Mouse (Mus musculus): ENCODE measurements around the gene Bmt2. TPM values are rescaled to one million over a fixed set of nuclear protein-coding genes. Genes with fewer than 3 reads are reported as not detected.

Gene Bmt2
- total RNA-seq, 2 experiments from 2014 or later: 25.6 to 26.4 TPM

DNA sequence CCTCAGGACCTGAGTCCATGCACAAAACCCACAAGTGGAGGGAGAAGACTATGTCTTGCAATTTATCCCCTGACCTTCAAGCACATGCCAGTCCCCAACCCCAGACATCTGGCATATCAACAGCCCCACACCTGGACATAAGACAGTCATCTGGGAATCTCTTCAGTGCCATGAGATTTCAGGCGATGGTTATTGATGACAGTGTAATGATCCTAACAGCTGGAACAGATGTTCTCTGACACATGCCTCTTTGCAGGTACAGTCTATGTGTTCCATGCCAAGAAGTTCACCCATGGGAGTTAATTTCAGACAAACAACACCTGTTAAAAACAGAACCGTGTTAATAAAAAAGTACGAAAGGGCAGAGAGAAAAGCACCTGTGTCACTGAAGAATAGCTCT, 64.1 kb downstream of the Bmt2 start:
- no peak for DNase-seq (ENCODE audit: extremely low spot score in 1 of 2, low spot score in 2 of 2)
- Histone ChIP-seq H3K4me3 (no peak overlapping the region), H3K27ac (no peak overlapping the region)
- intact Hi-C loops (cut with DNase I): no loop called here
- TF ChIP-seq CTCF (IDR thresholded peaks at IDR 0.05): no peak

GRCm38 (mm10) chr6:13610869-13611268, 66.9 kb downstream of the Bmt2 start:
- Histone ChIP-seq H3K4me3 (no peak overlapping the region), H3K27ac (no peak overlapping the region)
- TF ChIP-seq CTCF (IDR thresholded peaks at IDR 0.05): no peak
- intact Hi-C loops (cut with DNase I): no loop called here
- DNase-seq (ENCODE audit: extremely low spot score in 1 of 2, low spot score in 2 of 2): no peak

DNA sequence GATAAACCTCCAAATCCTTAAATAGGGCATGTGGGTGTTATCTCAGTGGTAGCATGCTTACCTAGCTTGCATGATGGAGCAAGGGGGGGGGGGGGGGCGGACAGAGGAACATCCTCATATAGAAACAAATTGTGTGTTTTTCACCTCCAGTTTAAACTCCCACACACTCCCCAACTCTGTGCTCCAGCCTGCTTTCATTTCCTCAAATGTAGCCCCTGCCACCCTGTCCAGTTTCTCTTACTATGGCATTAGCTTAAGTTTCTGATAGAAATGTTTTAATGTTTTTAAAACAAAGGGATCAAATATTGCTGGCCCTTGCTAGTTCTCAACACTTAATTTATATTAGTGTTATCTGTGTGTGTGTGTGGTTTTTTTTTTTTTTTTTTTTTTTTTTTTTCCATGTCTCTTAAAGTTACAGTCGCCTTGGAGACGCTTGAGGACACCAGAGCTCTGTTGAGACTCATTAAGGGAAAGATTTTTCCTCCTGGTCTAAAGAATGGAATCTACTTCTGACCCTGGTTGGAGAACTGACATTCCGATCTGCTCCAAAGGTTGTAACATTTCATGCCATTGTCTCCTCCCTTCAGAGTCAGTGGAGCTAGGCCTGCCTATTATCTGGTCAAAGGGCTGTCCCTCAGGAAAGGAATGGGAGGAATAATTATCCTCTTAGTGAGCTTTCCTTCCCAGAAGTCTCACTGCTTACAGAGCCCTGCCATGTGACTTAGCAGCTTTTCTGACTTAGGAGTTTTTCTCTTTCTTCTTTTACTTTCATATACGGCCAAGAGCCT, 68.2 kb downstream of the Bmt2 start:
- DNase-seq (ENCODE audit: extremely low spot score in 1 of 2, low spot score in 2 of 2): no peak
- TF ChIP-seq CTCF (IDR thresholded peaks at IDR 0.05): no peak
- H3K4me3 ChIP-seq: no peak overlapping the region
- H3K27ac ChIP-seq: no peak overlapping the region
- intact Hi-C loops (cut with DNase I): loop anchor here (5.0 kb wide), 2 partner anchors 162 to 228 kb away; partner anchors contain the start of gene Gpr85

DNA sequence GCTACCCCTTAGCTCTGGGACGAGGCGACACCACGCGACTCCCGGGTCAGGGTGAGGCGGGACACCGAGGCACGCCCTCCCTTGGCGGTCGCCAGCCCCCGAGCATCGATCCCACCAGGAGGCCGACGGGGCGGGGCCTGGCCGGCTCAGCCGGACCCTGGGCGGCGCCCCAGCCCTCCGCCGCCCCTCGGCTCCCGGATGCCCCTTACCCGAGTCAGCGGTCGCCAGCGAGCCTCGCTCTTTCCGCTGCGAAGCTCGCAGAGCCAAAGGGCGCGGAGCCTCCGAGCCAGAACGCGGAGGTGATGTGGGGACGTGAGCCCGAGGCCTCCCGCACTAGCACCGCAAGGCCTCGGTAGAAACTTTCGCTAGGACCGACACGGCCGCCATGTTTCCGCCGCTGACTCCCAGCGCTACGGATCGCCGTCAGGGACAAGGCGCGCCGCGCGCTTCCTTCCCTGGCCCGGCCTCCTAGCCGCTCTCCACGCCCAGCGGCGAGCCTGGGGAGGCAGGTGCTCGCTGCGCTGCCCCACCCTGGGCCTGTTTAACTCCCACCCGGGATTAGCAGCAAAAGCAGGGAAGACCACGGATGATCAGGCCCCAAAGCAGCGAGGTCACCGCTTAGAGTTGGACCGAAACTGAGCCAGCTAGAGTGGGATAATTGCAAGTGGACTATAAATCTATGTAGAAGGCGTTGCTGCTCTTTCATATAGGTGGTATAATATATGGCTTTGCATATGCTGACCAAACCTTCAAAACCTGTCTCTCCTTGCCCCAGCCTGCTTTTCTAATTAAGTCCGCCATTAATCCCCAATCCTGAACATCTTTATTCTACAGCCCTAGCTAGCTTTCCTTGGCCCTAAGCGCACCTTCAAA, 69.9 kb downstream of the Bmt2 start, which contains the start of gene Tmem168:
Gene Tmem168, minus strand, starts transcription at position 480 of the 873 bp plus-strand sequence.
- TF ChIP-seq CTCF (IDR thresholded peaks at IDR 0.05): peak; percentile 10
- peak; percentile 96 to 97 for DNase-seq (ENCODE audit: extremely low spot score in 1 of 2, low spot score in 2 of 2)
- intact Hi-C loops (cut with DNase I): loop anchor here (2.0 to 5.0 kb wide), 3 partner anchors 69 to 229 kb away; partner anchors contain the start of genes Bmt2 and Gpr85
- Histone ChIP-seq H3K27ac (peak within 1 kb of the TSS; percentile 92), H3K4me3 (peak within 1 kb of the TSS; percentile 95)

DNA sequence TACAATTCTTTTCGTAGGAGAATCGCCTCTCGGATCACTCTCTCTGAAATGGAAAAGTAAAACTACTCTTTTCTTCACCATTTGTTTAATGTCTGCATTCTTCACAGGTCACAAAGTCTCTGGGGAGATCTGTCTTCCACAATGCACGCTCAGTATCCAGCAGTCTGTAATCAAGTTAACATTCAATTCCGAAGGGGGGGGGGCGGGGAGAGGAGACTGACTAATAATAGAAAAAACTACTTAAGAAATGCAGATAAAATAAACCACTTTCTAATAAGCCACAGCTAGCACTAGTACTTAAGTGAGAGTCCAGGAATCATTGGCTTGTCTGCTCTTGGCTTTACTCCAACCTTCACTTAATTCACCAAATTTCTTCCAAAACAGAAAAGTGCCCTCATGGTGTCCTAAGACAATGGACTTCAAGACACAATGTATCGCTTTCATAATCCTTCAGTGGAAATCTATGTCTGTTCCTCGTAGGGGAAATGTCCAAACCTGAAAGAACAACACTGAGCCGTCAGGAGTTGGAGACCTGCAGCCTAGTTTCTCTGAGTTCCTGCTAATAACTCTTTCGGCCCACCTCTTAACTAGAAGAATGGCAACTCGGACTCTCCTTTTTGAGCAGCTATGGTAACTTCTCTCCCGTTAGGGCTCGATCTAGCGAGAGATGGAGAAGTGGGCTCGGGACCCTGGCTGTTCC, 70.7 kb downstream of the Bmt2 start:
- H3K27ac ChIP-seq: peak overlapping the region; percentile 92
- DNase-seq (ENCODE audit: extremely low spot score in 1 of 2, low spot score in 2 of 2): no peak
- peak overlapping the region; percentile 95 for H3K4me3 ChIP-seq
- no peak for TF ChIP-seq CTCF (IDR thresholded peaks at IDR 0.05)
- intact Hi-C loops (cut with DNase I): loop anchor here (2.0 to 5.0 kb wide), 3 partner anchors 70 to 230 kb away; partner anchors contain the start of genes Bmt2 and Gpr85

DNA sequence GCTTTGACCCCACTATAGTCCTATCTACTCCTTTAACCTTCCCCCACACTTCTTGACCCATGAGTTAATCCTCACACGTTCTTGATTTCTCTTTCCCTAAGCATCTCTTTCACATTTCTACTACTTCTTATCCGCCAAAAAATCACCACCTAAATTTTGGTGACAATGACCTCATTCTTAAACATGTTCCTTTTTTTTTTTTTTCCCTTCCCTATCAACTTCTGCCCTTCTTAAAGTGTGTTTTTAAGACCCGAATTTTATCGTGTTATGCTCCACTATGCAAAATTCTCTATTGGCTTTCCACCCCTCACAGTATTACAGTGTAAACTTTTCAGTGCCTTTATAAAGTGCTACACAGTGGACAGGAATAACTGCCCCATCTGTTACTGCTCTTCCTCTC, 71.4 kb downstream of the Bmt2 start:
- no peak overlapping the region for H3K4me3 ChIP-seq
- TF ChIP-seq CTCF (IDR thresholded peaks at IDR 0.05): no peak
- no peak for DNase-seq (ENCODE audit: extremely low spot score in 1 of 2, low spot score in 2 of 2)
- no peak overlapping the region for H3K27ac ChIP-seq
- intact Hi-C loops (cut with DNase I): loop anchor here (2.0 to 5.0 kb wide), 3 partner anchors 70 to 231 kb away; partner anchors contain the start of genes Bmt2 and Gpr85

DNA sequence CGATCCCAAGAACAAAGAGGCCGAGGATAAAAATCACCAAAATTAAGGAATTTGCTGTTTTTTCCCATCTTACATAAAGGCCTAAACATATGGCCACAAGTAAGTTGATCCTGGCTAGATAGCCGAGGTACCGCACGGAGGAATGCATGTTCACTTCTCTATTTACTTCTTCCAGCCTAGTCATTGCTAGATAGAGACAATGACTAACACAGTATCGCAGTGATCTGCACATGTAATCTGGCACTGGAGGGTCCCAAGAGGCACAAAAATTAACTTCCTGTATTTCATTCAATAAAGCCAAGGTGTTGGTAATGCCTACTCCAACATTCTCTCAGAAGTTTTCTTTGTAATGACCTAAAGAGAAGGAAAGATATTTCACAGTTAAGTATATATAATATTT, 74.6 kb downstream of the Bmt2 start:
- DNase-seq (ENCODE audit: extremely low spot score in 1 of 2, low spot score in 2 of 2): no peak
- intact Hi-C loops (cut with DNase I): loop anchor here (5.0 kb wide), 1 partner anchor 301 kb away; no protein-coding TSS in a partner anchor
- H3K4me3 ChIP-seq: no peak overlapping the region
- no peak overlapping the region for H3K27ac ChIP-seq
- TF ChIP-seq CTCF (IDR thresholded peaks at IDR 0.05): no peak

DNA sequence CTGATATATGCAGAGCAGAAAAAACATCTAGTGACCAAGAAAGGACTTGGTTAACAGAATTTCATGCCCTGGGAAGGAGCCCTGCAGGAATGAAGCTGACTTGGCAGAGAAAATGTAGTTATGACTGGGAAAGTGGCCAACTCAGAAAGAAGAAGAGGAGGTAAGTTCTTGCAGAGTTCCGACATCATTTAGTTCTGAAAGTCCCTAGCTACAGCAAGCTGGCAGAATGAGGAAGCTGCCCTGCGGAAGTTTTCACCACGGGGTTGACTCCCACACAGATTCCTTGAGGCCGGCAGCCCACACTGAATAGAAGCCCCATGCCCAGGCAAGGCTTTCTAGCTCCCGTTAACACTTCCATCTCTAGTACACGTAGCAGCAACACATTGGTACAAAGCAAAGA, 76.2 kb downstream of the Bmt2 start:
- TF ChIP-seq CTCF (IDR thresholded peaks at IDR 0.05): no peak
- Histone ChIP-seq H3K4me3 (no peak overlapping the region), H3K27ac (no peak overlapping the region; the same call in 1 of the 2 replicates)
- peak; percentile 36 to 37 for DNase-seq (ENCODE audit: extremely low spot score in 1 of 2, low spot score in 2 of 2)
- intact Hi-C loops (cut with DNase I): loop anchor here (5.0 kb wide), 1 partner anchor 299 kb away; no protein-coding TSS in a partner anchor

DNA sequence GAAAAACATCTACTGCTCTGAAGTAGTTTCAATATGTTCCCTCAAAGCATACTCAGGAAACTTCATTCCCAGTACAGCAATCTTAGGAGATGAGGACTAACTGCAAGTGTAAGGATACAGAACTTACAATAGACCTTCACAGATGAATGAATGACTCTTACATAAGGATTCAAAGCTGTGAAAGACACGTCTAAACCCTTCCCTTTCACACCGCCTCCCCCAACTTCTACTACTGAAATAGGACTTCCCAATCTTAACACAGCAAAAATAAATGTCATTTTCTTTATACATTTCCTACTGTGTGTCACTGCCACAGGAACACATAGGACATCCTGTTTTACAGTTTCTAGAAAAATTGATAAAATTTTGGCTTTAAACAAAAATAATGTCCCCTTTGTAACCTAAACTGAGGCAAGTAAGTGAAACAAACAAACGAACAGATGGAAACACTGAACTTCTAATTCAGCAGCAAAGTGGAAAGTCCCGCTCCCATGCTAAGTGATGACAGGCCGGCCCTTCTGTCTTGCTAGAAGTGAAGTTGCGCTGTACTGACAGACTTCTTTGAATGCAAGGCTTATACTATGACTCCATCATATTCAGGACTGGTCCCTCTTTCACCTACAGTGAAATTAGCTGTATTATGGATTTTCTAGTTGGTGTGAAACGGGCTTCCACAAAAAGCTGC, 79.4 kb downstream of the Bmt2 start:
- TF ChIP-seq CTCF (IDR thresholded peaks at IDR 0.05): no peak
- intact Hi-C loops (cut with DNase I): no loop called here
- H3K27ac ChIP-seq: no peak overlapping the region
- DNase-seq (ENCODE audit: extremely low spot score in 1 of 2, low spot score in 2 of 2): no peak
- no peak overlapping the region for H3K4me3 ChIP-seq

- H3K4me3 ChIP-seq: no peak overlapping the region
- no peak for TF ChIP-seq CTCF (IDR thresholded peaks at IDR 0.05)
- DNase-seq (ENCODE audit: extremely low spot score in 1 of 2, low spot score in 2 of 2): no peak
- no peak overlapping the region for H3K27ac ChIP-seq
- intact Hi-C loops (cut with DNase I): no loop called here
These were observed 84.9 kb downstream of the Bmt2 start for GRCm38 (mm10) chr6:13592729-13593345.

Measured in left cerebral cortex, adult 2 months (tissue).